Mouse (Mus musculus) lung, postnatal 4 days (tissue): Measurements from ENCODE around the gene Vmn1r174.
"Not testable (repeated sequence)": the region's sequence is repeated elsewhere in the genome, so short reads cannot be mapped to it uniquely, and the experiment has no call there.

Experiments used
- DNase-seq, 2 experiments: peaks; one replicate each; pipeline ENCODE4 v3.0.0; 2021

Vmn1r174 gene

DNA sequence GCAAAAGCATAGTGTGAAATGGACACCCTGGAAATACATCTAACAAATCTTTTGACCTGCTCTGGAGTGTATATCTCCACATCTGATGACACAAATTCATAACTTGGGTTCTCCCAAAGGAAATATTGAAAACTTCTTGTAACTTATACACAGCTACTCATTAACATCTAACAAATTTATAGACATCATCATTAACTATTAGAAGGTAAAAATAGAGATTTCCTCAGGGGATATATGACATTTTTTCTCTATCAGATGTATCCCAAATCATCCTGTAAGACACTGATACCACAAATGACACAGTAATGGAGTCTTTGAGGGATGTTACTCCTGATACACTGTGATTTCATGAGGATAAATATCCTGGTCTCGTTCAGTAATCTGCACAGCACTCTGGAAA lies at the start of gene Vmn1r174:
Gene Vmn1r174 (plus strand): TSS at position 301 of the 400 bp plus-strand sequence.
- DNase-seq = not testable (repeated sequence)

DNA sequence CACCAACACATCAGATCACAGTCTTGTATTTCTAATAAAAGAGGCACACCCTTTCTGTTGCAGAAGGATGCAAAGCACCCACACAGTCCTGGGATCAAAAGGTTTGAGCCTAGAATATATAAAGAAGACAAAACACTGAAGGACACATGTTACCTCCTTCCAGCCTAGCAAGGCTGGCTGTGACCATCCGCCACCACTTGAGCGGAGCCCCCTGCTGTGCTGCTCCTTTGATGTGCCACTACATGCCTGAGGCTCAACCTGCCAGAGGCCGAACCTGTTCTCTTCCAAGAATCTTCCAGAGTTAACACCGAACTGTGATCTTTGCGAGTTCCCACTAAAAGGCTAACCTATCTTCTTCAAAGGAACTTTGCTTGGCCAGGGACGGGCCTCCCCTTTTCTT lies 32.5 kb downstream of the Vmn1r174 start:
- no peak for DNase-seq

DNA sequence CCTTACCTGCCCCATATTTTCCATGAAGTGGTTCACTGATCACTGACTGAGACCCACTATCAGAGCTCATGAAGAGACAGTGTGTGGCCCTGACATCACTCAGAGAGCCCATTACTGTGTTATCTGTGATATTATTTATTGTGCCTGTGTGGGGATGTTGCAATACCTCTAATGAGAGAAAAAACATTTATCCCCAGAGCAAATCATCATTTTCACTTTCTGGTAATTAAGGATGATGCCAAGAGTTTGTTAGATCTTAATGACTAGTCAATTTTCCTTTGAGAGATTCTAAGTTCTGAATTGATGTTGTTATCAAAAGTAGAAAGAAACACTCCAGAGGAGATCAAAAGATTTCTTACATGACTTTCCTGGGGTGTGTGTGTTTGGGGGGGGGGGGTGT lies 58.5 kb downstream of the Vmn1r174 start, which contains the start of gene Vmn1r175:
Gene Vmn1r175 (minus strand): TSS at position 101 of the 400 bp plus-strand sequence.
- not testable (repeated sequence) for DNase-seq
